In the genomic region with DNA sequence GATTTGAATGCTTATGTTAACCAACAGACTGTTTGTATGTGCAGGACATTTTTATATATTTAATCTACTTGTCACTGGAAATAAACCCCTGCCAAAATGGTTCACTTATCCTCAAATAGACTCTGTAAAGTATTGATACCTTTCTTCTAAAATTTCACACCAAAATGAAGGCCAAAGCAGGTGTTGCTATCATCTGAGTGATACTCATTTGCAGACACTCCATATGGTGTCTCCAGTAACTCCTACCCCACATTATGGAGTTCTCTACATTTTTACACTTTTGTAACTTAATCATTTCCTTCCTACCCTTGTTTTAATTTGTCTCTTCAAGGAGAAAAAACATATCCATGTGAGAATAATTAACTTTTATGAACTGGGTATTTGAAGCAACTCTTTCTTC, we compare ENCODE assay signal across 15 mouse cellular contexts.
"Had no signal": no experiment of that assay in that cellular context is flagged by ENCODE, and none has a peak within 500 bp of the region (broad histone marks: within the 10 kb centered on the region; RNA-seq: fewer than 3 reads in every experiment).

No protein-coding gene starts in this region.

- H3K4me2 ChIP-seq: neural tube, embryonic 13.5 days; neural tube, embryonic 15.5 days; stomach, embryonic 15.5 days had no signal

- DNase-seq: right cerebral cortex, adult 18-20 months; right cerebral cortex, postnatal 14 days; right cerebral cortex, postnatal 25 days; right cerebral cortex, postnatal 4 days; spleen, adult 18-20 months; thymus, adult 18-20 months; thymus, adult 2 months; thymus, postnatal 14 days; thymus, postnatal 25 days; thymus, postnatal 36 days; thymus, postnatal 4 days had no signal

- H3K9ac ChIP-seq: neural tube, embryonic 13.5 days; neural tube, embryonic 15.5 days; stomach, embryonic 15.5 days had no signal

- H3K4me3 ChIP-seq: neural tube, embryonic 13.5 days; neural tube, embryonic 15.5 days; stomach, embryonic 15.5 days had no signal

- H3K27me3 ChIP-seq: neural tube, embryonic 13.5 days; neural tube, embryonic 15.5 days; stomach, embryonic 15.5 days had no signal

- H3K9me3 ChIP-seq: neural tube, embryonic 13.5 days; neural tube, embryonic 15.5 days; stomach, embryonic 15.5 days had no signal

- H3K4me1 ChIP-seq: neural tube, embryonic 13.5 days; neural tube, embryonic 15.5 days; stomach, embryonic 15.5 days had no signal

- H3K27ac ChIP-seq: neural tube, embryonic 13.5 days; neural tube, embryonic 15.5 days; stomach, embryonic 15.5 days; stomach, postnatal 0 days had no signal

- H3K36me3 ChIP-seq: neural tube, embryonic 13.5 days; neural tube, embryonic 15.5 days; stomach, embryonic 15.5 days had no signal
